Mouse (Mus musculus) c-Kit-negative CD71-positive TER-119-positive erythroid progenitor cells, embryonic 14.5 days (primary cell): ENCODE results near the gene Ighmbp2.
"Not testable (repeated sequence)": the region's sequence is repeated elsewhere in the genome, so short reads cannot be mapped to it uniquely, and the experiment has no call there.

Experiments
- DNase-seq: peaks from one replicate; pipeline ENCODE4 v3.0.0-alpha.2; 2013; ENCODE audit warnings: low read depth, low spot score

Ighmbp2 gene

GRCm38 (mm10) chr19:3289006-3289405 is 6.2 kb upstream of the Ighmbp2 start:
- DNase-seq = no peak

GRCm38 (mm10) chr19:3281886-3282285 is 931 bp downstream of the Ighmbp2 start:
- DNase-seq = no peak

- no peak for DNase-seq
These were observed 7.0 kb downstream of the Ighmbp2 start for GRCm38 (mm10) chr19:3275744-3276365.

GRCm38 (mm10) chr19:3273331-3273730 is 9.5 kb downstream of the Ighmbp2 start:
- no peak for DNase-seq

GRCm38 (mm10) chr19:3271366-3271765 is 11.5 kb downstream of the Ighmbp2 start:
- no peak for DNase-seq

GRCm38 (mm10) chr19:3269803-3270202 is 13.0 kb downstream of the Ighmbp2 start:
- no peak for DNase-seq

- no peak for DNase-seq
These were observed 13.5 kb downstream of the Ighmbp2 start for GRCm38 (mm10) chr19:3269279-3269678.

- no peak for DNase-seq
These were observed 14.4 kb downstream of the Ighmbp2 start for GRCm38 (mm10) chr19:3268218-3268980.

- no peak for DNase-seq
These were observed 15.5 kb downstream of the Ighmbp2 start for GRCm38 (mm10) chr19:3267340-3267739.

- DNase-seq = no peak
These were observed 16.1 kb downstream of the Ighmbp2 start for GRCm38 (mm10) chr19:3266676-3267075.

GRCm38 (mm10) chr19:3266136-3266535 is 16.7 kb downstream of the Ighmbp2 start:
- DNase-seq = no peak

GRCm38 (mm10) chr19:3265180-3265579 is 17.6 kb downstream of the Ighmbp2 start:
- DNase-seq = no peak

GRCm38 (mm10) chr19:3264348-3264747 is 18.5 kb downstream of the Ighmbp2 start:
- no peak for DNase-seq

- DNase-seq = no peak
These were observed 20.9 kb downstream of the Ighmbp2 start for GRCm38 (mm10) chr19:3261764-3262525.

GRCm38 (mm10) chr19:3261336-3261735 is 21.5 kb downstream of the Ighmbp2 start:
- no peak for DNase-seq

- no peak for DNase-seq
These were observed 22.2 kb downstream of the Ighmbp2 start for GRCm38 (mm10) chr19:3260591-3260990.

GRCm38 (mm10) chr19:3260016-3260415 is 22.8 kb downstream of the Ighmbp2 start:
- DNase-seq = no peak

GRCm38 (mm10) chr19:3225261-3225660 is 57.6 kb downstream of the Ighmbp2 start:
- not testable (repeated sequence) for DNase-seq

GRCm38 (mm10) chr19:3214937-3215336 is 67.9 kb downstream of the Ighmbp2 start:
- not testable (repeated sequence) for DNase-seq
